Mouse (Mus musculus): ENCODE measurements around the gene Ptpn12. TPM values are rescaled to one million over a fixed set of nuclear protein-coding genes. Genes with fewer than 3 reads are reported as not detected.

The Ptpn12 gene
- polyA plus RNA-seq (2016; fragmentation: Nextera tagmentation; extraction: Ambion mirVana) = 25.7 and 29.3 TPM in 2 replicates

GRCm38 (mm10) chr5:21055820-21056531, at the start of gene Ptpn12:
Gene Ptpn12 (minus strand): TSS chr5:21055911.
- peak within 1 kb of the TSS; percentile 99 for H3K4me3 ChIP-seq
- peaks cover 11% of the 10 kb centered on the region for H3K4me1 ChIP-seq
- peak within 1 kb of the TSS; percentile 99 for H3K27ac ChIP-seq
- no peaks in the 10 kb centered on the region for H3K9me3 ChIP-seq
- H3K4me2 ChIP-seq (replicated peaks) = peak within 1 kb of the TSS; percentile 64
- peak; percentile 94 for ATAC-seq (ENCODE audit: low FRiP score, low read depth)
- H3K27me3 ChIP-seq (replicated peaks) = no peaks in the 10 kb centered on the region
- peak within 1 kb of the TSS; percentile 97 for H3K9ac ChIP-seq
- WGBS = under 1% methylated on average over 56 of the region's 73 CpGs
- H3K36me3 ChIP-seq = no peaks in the 10 kb centered on the region

- H3K4me1 ChIP-seq = no peaks in the 10 kb centered on the region
- 79% methylated on average over 6 of the region's 6 CpGs for WGBS
- no peak overlapping the region for H3K9ac ChIP-seq
- H3K36me3 ChIP-seq = no peaks in the 10 kb centered on the region
- no peaks in the 10 kb centered on the region for H3K27me3 ChIP-seq (replicated peaks)
- no peaks in the 10 kb centered on the region for H3K9me3 ChIP-seq
- no peak overlapping the region for H3K4me2 ChIP-seq (replicated peaks)
- no peak for ATAC-seq (ENCODE audit: low FRiP score, low read depth)
- no peak overlapping the region for H3K4me3 ChIP-seq
- H3K27ac ChIP-seq = no peak overlapping the region
Measured at GRCm38 (mm10) chr5:21091179-21091578, 35.5 kb upstream of the Ptpn12 start.

- Histone ChIP-seq H3K36me3 (no peaks in the 10 kb centered on the region), H3K27me3 (replicated peaks) (no peaks in the 10 kb centered on the region), H3K4me2 (replicated peaks) (0 out of 2 replicates have a peak overlapping the region, but pooled peaks have one; percentile 64), H3K4me1 (peaks cover 7% of the 10 kb centered on the region), H3K4me3 (no peak overlapping the region), H3K9ac (no peak overlapping the region), H3K27ac (no peak overlapping the region), H3K9me3 (no peaks in the 10 kb centered on the region)
- 83% methylated on average over 2 of the region's 2 CpGs for WGBS
- ATAC-seq (ENCODE audit: low FRiP score, low read depth) = no peak
Measured at GRCm38 (mm10) chr5:21057217-21057616, 1.5 kb upstream of the Ptpn12 start.

GRCm38 (mm10) chr5:21056595-21056994, 884 bp upstream of the Ptpn12 start:
- H3K9me3 ChIP-seq = no peaks in the 10 kb centered on the region
- WGBS = 13% methylated on average over 8 of the region's 8 CpGs

GRCm38 (mm10) chr5:21055071-21055819, 466 bp downstream of the Ptpn12 start:
- Histone ChIP-seq H3K4me1 (peaks cover 11% of the 10 kb centered on the region), H3K4me3 (peak overlapping the region; percentile 99), H3K9ac (peak overlapping the region; percentile 97), H3K27me3 (replicated peaks) (no peaks in the 10 kb centered on the region), H3K9me3 (no peaks in the 10 kb centered on the region), H3K27ac (peak overlapping the region; percentile 99), H3K36me3 (no peaks in the 10 kb centered on the region), H3K4me2 (replicated peaks) (peak overlapping the region; percentile 64)
- peak; percentile 46 for ATAC-seq (ENCODE audit: low FRiP score, low read depth)
- WGBS = under 1% methylated on average over 81 of the region's 84 CpGs

More at GRCm38 (mm10) chr5:21056595-21056994, 884 bp upstream of the Ptpn12 start:
- peak overlapping the region; percentile 64 for H3K4me2 ChIP-seq (replicated peaks)
- H3K36me3 ChIP-seq = no peaks in the 10 kb centered on the region
- no peaks in the 10 kb centered on the region for H3K27me3 ChIP-seq (replicated peaks)
- ATAC-seq (ENCODE audit: low FRiP score, low read depth) = no peak
- peak overlapping the region; percentile 97 for H3K9ac ChIP-seq
- H3K27ac ChIP-seq = peak overlapping the region; percentile 99; the same call in 1 of the 2 replicates
- peak overlapping the region; percentile 99 for H3K4me3 ChIP-seq
- peaks cover 11% of the 10 kb centered on the region for H3K4me1 ChIP-seq

- Histone ChIP-seq H3K9ac (peak overlapping the region; percentile 97), H3K9me3 (no peaks in the 10 kb centered on the region), H3K4me2 (replicated peaks) (peak overlapping the region; percentile 64), H3K4me3 (peak overlapping the region; percentile 99), H3K27ac (peak overlapping the region; percentile 99), H3K36me3 (no peaks in the 10 kb centered on the region), H3K4me1 (peaks cover 11% of the 10 kb centered on the region), H3K27me3 (replicated peaks) (no peaks in the 10 kb centered on the region)
- under 1% methylated on average over 20 of the region's 20 CpGs for WGBS
- peak; percentile 18 for ATAC-seq (ENCODE audit: low FRiP score, low read depth)
Measured at GRCm38 (mm10) chr5:21054472-21055070, 1.1 kb downstream of the Ptpn12 start.

GRCm38 (mm10) chr5:21053571-21054307, 2.0 kb downstream of the Ptpn12 start:
- Histone ChIP-seq H3K9me3 (no peaks in the 10 kb centered on the region), H3K4me3 (peak overlapping the region; percentile 99), H3K36me3 (no peaks in the 10 kb centered on the region), H3K27me3 (replicated peaks) (no peaks in the 10 kb centered on the region), H3K27ac (no peak overlapping the region), H3K4me1 (peaks cover 11% of the 10 kb centered on the region), H3K4me2 (replicated peaks) (peak overlapping the region; percentile 64), H3K9ac (0 out of 2 replicates have a peak overlapping the region, but pooled peaks have one; percentile 21)
- WGBS = 62% methylated on average over 3 of the region's 3 CpGs
- no peak for ATAC-seq (ENCODE audit: low FRiP score, low read depth)

- Histone ChIP-seq H3K36me3 (no peaks in the 10 kb centered on the region), H3K27me3 (replicated peaks) (no peaks in the 10 kb centered on the region), H3K9ac (no peak overlapping the region), H3K4me2 (replicated peaks) (no peak overlapping the region), H3K4me1 (peaks cover 11% of the 10 kb centered on the region), H3K4me3 (no peak overlapping the region), H3K27ac (no peak overlapping the region), H3K9me3 (no peaks in the 10 kb centered on the region)
- ATAC-seq (ENCODE audit: low FRiP score, low read depth) = no peak
- WGBS = 95% methylated on average over 1 of the region's 1 CpGs
Measured at GRCm38 (mm10) chr5:21052521-21052920, 3.2 kb downstream of the Ptpn12 start.

GRCm38 (mm10) chr5:21050770-21051122, 5.0 kb downstream of the Ptpn12 start:
- Histone ChIP-seq H3K27me3 (replicated peaks) (no peaks in the 10 kb centered on the region), H3K36me3 (no peaks in the 10 kb centered on the region), H3K9ac (no peak overlapping the region), H3K9me3 (no peaks in the 10 kb centered on the region), H3K4me1 (peaks cover 11% of the 10 kb centered on the region), H3K27ac (no peak overlapping the region), H3K4me2 (replicated peaks) (no peak overlapping the region), H3K4me3 (no peak overlapping the region)
- ATAC-seq (ENCODE audit: low FRiP score, low read depth) = no peak
- 87% methylated on average over 2 of the region's 2 CpGs for WGBS

- no peak overlapping the region for H3K4me3 ChIP-seq
- H3K9ac ChIP-seq = no peak overlapping the region
- 88% methylated on average over 6 of the region's 6 CpGs for WGBS
- no peaks in the 10 kb centered on the region for H3K36me3 ChIP-seq
- H3K9me3 ChIP-seq = no peaks in the 10 kb centered on the region
- peaks cover 11% of the 10 kb centered on the region for H3K4me1 ChIP-seq
- H3K4me2 ChIP-seq (replicated peaks) = no peak overlapping the region
- H3K27me3 ChIP-seq (replicated peaks) = no peaks in the 10 kb centered on the region
- no peak overlapping the region for H3K27ac ChIP-seq
- no peak for ATAC-seq (ENCODE audit: low FRiP score, low read depth)
Measured at GRCm38 (mm10) chr5:21050061-21050769, 5.5 kb downstream of the Ptpn12 start.

GRCm38 (mm10) chr5:21049006-21049405, 6.7 kb downstream of the Ptpn12 start:
- Histone ChIP-seq H3K9ac (no peak overlapping the region), H3K27ac (no peak overlapping the region), H3K4me1 (peaks cover 11% of the 10 kb centered on the region), H3K27me3 (replicated peaks) (no peaks in the 10 kb centered on the region), H3K36me3 (no peaks in the 10 kb centered on the region), H3K4me2 (replicated peaks) (no peak overlapping the region), H3K4me3 (no peak overlapping the region), H3K9me3 (no peaks in the 10 kb centered on the region)
- WGBS = 95% methylated on average over 4 of the region's 4 CpGs
- no peak for ATAC-seq (ENCODE audit: low FRiP score, low read depth)
